Mouse (Mus musculus) CH12.LX (cell line): ENCODE data around the gene Slc22a14.

Source experiments
- CTCF ChIP-seq, 2 experiments: IDR thresholded peaks in 1 of 2; conservative IDR thresholded peaks in 1 of 2; 2 replicates each; pipeline ENCODE4 v1.5.1; 2011 to 2012; ENCODE audit warnings: low read depth in 2 of 2, low read length in 2 of 2, improper control_type of control experiment in 1 of 2, inconsistent platforms in 1 of 2, mild to moderate bottlenecking in 1 of 2, moderate library complexity in 1 of 2
- EP300 ChIP-seq: IDR thresholded peaks from 2 replicates; pipeline ENCODE4 v1.6.1; 2011; ENCODE audit warnings: low read length, improper control_type of control experiment

GRCm38 (mm10) chr9:119155416-119155815 lies 209.9 kb downstream of the Slc22a14 start:
- TF ChIP-seq CTCF (conservative IDR thresholded peaks at IDR 0.05 in 1 of 2, IDR thresholded peaks at IDR 0.05 in 1 of 2; ENCODE audit: low read depth in 2 of 2, low read length in 2 of 2) (no peak), EP300 (no peak)
